Mouse (Mus musculus) A20 (cell line): ENCODE measurements around the gene Mdga1.

Experiments used
- DNase-seq: peaks from one replicate; pipeline ENCODE4 v3.0.0-alpha.2; 2011; ENCODE audit warnings: low read depth, low spot score

Mdga1 gene

DNA sequence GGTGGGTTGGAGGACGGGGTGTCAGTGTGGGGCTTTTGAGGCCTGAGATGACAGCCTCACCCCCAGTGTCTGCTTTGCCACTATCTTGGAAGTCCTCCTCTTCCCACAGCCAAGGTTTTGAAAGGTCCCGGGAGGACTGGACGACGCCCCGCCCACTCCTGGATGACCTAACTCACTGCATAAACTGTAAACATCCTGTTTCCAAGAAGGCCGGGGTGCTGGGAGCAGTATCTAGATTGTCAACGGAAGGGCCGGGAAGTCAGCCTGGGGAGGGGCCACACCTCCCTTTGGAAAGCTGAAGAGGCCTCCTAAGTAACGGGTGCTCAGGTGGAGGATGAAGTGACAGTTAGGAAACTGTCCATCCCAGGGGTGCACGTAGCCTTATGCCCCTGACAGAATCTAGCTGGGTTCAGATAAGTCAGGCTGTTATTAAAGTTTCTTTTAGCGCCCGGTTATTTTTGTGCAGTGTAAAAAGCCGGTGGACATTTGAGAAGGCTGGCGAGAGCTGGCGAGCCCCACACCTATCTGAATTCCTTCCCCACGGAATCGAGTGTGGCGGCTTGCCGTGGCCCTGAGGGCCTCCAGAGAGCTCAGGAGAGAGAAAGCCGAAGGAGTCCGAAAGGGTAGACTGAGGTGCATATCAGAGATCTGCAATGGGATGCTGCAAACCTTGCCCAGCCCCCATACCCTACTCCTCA lies 170.3 kb downstream of the Mdga1 start:
- no peak for DNase-seq

DNA sequence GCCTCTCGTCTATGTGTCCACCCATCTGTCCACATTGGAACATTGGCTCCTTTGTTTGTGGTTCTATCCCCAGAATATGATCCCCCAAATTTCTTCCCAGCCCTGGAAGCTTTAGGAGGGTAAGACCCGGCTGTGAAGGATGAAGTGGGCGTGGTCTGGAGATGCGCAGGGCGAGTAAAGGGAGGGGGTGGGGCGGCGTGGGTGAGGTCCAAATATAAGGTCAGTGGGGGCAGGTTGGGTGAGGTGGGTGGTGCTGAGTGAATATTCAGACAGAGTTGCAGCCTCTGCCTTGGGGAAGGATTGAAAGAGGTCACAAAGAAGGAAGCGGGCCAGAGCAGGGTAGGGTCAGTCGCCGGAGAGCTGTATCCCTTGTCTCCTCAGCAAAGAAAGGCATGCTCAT lies 171.7 kb downstream of the Mdga1 start:
- DNase-seq = no peak

DNA sequence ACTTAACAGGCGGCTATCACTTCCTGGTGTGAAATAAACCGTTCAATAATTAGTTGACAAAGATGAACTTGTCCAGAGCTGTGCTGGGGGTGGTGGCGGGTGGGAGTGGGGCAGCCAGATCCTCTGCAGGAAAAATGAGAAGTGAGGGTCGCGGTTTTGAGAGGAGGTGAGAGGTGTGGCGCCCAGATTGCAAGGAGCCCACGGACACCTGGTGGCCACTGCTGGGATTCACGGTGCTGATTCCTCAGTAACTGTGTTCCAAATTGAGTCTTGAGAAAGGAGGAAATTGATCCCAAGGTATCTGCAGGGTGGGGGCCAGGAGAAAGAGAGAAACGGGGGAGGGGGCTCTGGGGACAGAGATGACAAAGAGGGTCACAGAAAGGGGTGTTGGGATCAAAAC lies 173.1 kb downstream of the Mdga1 start:
- DNase-seq = no peak

DNA sequence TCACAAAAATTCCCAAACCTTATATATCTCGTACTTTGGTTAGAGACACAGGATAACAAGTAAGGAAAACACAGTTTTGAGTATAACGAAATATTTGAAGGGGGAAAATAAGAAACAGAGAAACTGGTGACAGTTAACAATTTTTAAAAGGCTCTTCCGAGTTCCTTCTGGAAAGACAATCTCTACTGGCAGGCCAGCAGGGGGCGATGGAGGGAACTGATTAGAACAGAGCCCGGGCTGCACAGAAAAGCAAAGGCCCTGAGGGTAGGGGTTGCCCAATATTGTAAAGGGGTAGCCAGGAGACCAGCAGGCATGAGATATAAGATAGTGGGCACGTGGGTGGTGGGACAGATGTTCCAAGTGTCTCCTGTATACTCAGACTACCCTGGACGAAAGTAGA lies 173.8 kb downstream of the Mdga1 start:
- peak; percentile 68 for DNase-seq

DNA sequence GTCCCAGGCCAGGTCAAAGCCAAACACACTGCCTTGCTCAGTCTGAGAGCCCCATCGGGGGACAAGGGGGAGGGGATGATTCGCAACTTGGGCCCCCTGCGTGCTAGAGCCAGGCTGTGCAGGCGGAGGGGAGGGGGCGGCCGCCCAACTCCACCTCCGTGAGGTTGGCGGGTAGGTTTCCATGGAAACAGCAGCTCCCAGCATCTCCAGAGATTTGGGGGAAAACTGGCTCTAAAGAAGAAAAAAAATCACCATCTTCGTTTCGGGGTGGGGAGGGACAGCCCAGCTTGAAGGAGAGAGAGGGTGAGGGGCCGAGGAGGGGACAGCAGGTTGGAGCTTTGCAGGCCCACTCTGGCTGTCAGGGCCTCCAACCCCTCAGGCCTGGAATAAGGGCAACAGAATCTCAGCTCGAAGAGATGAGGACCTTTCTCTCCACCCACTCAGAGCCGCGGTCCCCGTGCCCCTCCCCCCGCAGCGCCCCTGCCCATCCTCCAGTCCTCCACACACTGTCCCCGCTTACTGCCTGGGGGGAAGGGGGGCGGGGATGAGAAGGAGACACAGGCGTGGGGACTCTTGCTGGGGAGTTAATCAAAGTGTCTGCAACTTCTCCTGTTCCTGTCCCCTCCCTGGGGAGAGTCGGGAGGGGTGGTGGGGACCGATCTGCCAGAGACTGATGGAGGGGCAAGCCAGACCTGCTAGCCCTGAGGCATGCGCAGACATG lies 174.7 kb downstream of the Mdga1 start:
- DNase-seq = no peak

DNA sequence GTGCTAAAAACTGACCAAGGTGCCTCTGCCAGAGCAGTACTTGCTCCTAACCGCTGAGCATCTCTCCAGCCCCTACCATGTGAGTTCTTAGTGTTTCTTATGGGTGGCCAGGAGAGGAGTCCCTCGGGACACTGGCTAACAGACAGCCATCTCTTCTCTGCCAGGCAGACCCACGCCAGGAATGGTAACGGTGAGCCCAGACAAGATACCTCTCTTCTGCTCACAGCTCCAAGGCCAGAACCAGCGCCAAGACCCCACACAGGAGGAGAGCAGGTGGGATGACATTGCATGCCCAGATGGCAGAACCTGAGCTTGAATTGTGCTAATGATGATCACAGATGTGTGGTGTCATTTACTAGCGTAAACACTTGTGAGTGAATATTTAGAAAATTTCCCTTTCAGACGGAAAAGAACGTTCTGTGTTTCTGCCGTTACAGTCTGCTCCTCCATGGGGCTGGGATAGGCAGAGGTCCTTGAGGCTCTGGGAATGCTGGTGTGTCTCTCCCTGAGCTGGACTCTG lies 178.3 kb downstream of the Mdga1 start:
- DNase-seq = no peak

DNA sequence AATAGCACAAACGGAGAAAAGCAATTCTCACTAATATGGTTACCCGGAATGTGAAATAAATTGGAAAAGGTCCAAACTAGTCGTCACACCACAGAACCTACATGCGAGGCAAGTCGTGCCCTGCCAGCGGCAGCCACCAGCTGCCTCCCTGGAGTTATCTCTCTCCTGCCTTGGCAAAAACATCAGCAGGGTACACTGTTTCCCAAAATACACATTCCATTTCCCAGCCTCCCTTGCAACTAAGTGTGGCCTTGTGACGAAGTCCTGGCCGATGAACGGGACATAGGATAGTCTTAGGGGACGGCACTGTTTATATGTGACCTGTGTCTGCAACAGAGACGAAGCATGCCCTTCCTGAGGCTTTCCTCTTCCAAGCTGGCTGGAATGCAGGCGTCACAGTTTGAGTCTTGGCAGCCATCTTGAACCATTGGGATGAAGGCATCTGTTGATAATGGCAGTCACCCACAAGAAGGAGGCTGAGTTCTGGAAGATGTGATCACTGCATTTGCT lies 179.6 kb downstream of the Mdga1 start:
- no peak for DNase-seq

DNA sequence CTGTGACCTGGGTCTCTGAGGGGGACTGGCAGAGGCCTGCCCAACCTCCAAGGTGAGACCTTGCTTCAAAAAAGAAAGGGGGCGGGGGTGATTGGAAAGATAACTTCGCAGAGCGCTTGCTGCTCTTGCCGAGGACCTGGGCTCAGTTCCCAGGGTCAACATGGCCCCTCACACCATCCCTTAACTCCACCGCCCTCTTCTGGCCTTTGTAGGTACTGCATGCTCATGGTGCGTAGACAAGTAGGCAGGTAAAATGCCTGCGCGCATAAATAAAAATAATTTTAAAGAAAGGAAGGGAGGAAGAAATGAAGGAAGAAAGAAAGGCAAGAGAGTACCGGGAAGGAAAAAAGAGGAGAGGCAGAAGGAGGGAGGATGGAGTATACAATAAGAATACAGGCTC lies 180.2 kb downstream of the Mdga1 start:
- DNase-seq = peak; percentile 42

DNA sequence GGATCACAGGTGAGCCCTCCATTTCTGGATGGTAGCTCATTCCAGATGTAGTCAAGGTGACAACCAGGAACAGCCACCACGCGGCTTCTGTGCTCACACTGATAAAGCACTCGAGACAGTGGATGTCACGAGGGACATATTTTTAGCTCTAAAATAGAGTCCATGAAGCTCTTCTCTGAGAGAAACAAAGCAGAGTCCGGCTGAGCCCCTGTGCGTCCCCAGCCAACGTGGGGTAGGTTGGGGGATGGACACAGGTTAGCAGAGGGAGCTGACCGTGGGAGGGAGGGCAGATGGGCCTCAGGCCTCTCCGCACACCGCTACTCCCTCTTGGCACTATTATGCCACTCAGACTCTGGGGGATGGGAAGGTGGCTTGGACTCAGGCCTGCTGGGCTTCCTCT lies 181.3 kb downstream of the Mdga1 start:
- DNase-seq = no peak

DNA sequence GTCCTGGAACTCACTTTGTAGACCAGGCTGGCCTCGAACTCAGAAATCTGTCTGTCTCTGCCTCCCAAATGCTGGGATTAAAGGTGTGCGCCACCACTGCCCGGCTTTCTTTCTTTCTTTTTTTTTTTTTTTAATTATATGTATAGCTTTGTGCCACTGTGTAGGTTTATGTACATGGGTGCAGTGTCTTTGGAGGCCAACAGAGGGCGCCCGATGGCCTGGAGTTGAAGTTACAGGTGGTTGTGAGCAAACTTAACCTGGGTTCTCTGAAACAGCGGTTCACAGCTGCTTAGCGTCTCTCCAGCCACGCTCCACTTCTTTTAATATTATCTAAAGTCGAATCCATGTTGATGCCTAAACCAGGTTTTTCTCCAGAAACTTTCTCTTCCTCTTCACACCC lies 185.1 kb downstream of the Mdga1 start:
- peak; percentile 51 for DNase-seq

DNA sequence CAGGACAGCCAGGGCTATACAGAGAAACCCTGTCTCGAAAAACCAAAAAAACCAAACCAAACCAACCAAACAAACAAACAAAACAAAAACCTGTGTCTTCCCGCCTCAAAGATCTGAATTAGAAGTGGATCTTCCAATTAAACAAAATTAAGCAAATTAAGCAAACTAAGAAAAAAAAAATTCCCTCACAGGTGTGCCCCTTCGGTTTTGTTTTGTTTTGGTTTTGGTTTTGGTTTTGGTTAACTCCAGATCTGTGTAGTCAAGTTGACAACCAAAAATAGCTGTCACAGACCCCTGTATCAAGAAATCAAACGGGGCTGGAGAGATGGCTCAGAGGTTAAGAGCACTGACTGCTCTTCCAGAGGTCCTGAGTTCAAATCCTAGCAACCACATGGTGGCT lies 188.4 kb downstream of the Mdga1 start:
- peak; percentile 26 for DNase-seq

DNA sequence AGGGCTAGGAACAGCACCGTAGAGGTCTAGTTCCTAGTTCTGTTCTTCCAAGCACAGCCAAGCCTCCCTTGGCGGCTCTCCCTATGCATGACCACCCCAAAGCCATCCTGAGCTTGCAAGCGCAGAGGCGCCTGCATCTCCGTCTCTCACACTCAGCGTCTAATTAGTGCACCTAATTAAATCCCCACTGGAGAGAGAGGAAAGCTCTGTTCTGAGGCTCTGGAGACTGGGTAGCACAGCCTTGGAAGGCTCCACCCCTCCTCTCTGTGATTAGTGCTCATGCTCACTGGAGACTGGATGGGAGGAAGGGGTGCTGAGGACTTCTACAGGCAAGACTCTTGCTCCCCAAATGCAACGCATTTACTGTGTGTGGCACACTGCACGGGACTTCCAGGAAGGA lies 191.9 kb downstream of the Mdga1 start:
- no peak for DNase-seq
